Mouse (Mus musculus) megakaryocyte, embryonic 14.5 days (primary cell): Measurements from ENCODE around the gene Cmya5.

ENCODE experiments used
- FLI1 ChIP-seq: IDR thresholded peaks from 2 replicates; pipeline ENCODE4 v1.6.1; 2012; ENCODE audit warnings: low read length, inconsistent platforms, mixed read lengths
- GATA1 ChIP-seq: IDR thresholded peaks from 3 replicates; pipeline ENCODE4 v1.6.1; 2012; ENCODE audit warnings: mixed read lengths, low read length, inconsistent platforms, borderline replicate concordance

DNA sequence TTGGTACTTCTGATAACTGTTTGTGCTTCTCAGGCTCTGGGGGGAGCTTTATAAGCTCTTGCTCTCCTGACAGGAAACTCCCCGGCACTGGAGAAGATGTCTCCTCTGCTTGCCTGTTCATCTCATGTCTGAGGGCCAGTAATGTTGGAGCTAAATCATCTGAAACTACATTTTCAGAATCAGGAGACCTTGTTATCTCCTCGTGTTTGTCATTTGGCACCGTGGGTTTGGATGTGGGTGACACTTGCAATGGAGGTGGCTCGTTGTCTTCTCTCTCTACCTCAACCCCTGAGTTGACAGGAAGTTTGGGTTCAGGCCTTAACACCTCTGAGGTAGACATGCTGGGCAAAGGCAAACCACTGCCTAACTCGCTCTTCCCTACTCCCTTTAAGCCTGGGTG is 50.8 kb downstream of the Cmya5 start:
- TF ChIP-seq FLI1 (no peak), GATA1 (no peak)
